Mouse (Mus musculus) ES-E14 (cell line): ENCODE results near the gene Hpca. TPM values are rescaled to one million over a fixed set of nuclear protein-coding genes. Genes with fewer than 3 reads are reported as not detected.

Source experiments
- DNase-seq: peaks from one replicate; pipeline ENCODE4 v3.0.0-alpha.2; 2013; ENCODE audit warnings: low read depth, low spot score
- H3K27ac ChIP-seq: 2 replicates; pipeline ENCODE4 v1.5.1; 2012; ENCODE audit warnings: low read depth, mild to moderate bottlenecking, low read length, moderate library complexity, mixed read lengths; ENCODE audit not compliant: poor library complexity, insufficient read depth, severe bottlenecking
- H3K36me3 ChIP-seq: 2 replicates; pipeline ENCODE4 v1.6.1; 2012; ENCODE audit warnings: mild to moderate bottlenecking, low read length, moderate library complexity, mixed read lengths; ENCODE audit not compliant: control insufficient read depth, poor library complexity, insufficient read depth, severe bottlenecking
- H3K4me1 ChIP-seq, 2 experiments: fragments of 150-350 bp in 1 of 2; sonication (generic) in 1 of 2; 2 replicates each; pipeline ENCODE4 v1.6.1; 2012; ENCODE audit warnings: low read length in 2 of 2, mild to moderate bottlenecking in 1 of 2, mixed read lengths in 1 of 2; ENCODE audit not compliant: control insufficient read depth in 2 of 2, insufficient read depth in 2 of 2, poor library complexity in 1 of 2
- H3K4me3 ChIP-seq, 2 experiments: fragments of 150-350 bp in 1 of 2; sonication (generic) in 1 of 2; 2 replicates each; pipeline ENCODE4 v1.5.1; 2012; ENCODE audit warnings: low read length in 2 of 2, low read depth in 1 of 2, mild to moderate bottlenecking in 1 of 2, mixed read lengths in 1 of 2; ENCODE audit not compliant: insufficient read depth in 1 of 2, poor library complexity in 1 of 2, severe bottlenecking in 1 of 2
- H3K9ac ChIP-seq: 2 replicates; pipeline ENCODE4 v1.6.1; 2012; ENCODE audit warnings: low read depth, mild to moderate bottlenecking, low read length, mixed read lengths; ENCODE audit not compliant: poor library complexity, insufficient read depth, severe bottlenecking
- H3K9me3 ChIP-seq: fragments of 150-350 bp; sonication (generic); 2 replicates; pipeline ENCODE4 v1.6.1; 2012; ENCODE audit warnings: low read depth, mild to moderate bottlenecking, low read length; ENCODE audit not compliant: control insufficient read depth, insufficient read depth
- CHD2 ChIP-seq: IDR thresholded peaks from 2 replicates; pipeline ENCODE4 v1.6.1; 2014; ENCODE audit warnings: mild to moderate bottlenecking, low read depth, low read length, inconsistent platforms
- HCFC1 ChIP-seq: IDR thresholded peaks from 2 replicates; pipeline ENCODE4 v1.6.1; 2012; ENCODE audit warnings: low read length, inconsistent platforms, borderline replicate concordance; ENCODE audit not compliant: insufficient read depth
- MAFK ChIP-seq: IDR thresholded peaks from 2 replicates; pipeline ENCODE4 v1.6.1; 2014; ENCODE audit warnings: mild to moderate bottlenecking, low read depth, low read length, inconsistent platforms; ENCODE audit not compliant: insufficient read depth
- ZC3H11A ChIP-seq: IDR thresholded peaks from 2 replicates; pipeline ENCODE4 v1.6.1; 2012; ENCODE audit warnings: low read depth, mild to moderate bottlenecking, inconsistent platforms, low read length, borderline replicate concordance
- ZNF384 ChIP-seq: IDR thresholded peaks from 2 replicates; pipeline ENCODE4 v1.6.1; 2012; ENCODE audit warnings: low read depth, low read length, inconsistent platforms
- in situ Hi-C, 2 experiments: fragments of 600-800 bp; cut with MboI; formaldehyde crosslinking; loops; one replicate each; pipeline ENCODE4 v1.15.1; 2025; ENCODE audit warnings: low sequenced_read_pairs in 2 of 2, inconsistent platforms in 1 of 2; ENCODE audit not compliant: unreplicated experiment in 2 of 2
- total RNA-seq: library from RNA; depleted of rRNA; stranded (reverse); fragments of 300-350 nt; gene quantifications from 2 replicates; pipeline ENCODE4 v1.2.3, GENCODE M21; 2012

Hpca gene
- total RNA-seq, 1 experiment, result 4.4 TPM

DNA sequence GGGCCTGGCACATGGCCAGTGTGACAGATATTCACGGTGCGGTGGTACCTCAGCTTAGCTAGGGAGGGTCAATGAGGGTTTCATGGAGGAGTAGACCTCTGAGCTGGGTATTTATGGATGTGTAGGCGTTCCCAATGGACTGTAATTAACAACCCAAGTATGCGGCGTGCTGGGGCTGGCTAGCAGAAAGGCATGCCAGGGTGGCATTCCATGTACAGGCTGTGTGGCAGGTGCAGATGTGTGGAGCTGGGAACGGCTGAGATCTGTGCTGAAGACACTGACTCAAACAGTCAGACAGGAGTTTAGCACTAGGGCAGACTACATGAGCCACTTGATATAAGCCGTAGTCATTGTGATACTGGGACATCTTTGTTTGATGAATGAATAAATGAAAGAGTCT, 13.2 kb downstream of the Hpca start:
- no peak for TF ChIP-seq HCFC1
- TF ChIP-seq ZC3H11A, result no peak
- TF ChIP-seq ZNF384, result no peak
- TF ChIP-seq CHD2, result no peak
- TF ChIP-seq MAFK, result no peak
- Histone ChIP-seq H3K27ac (no peak overlapping the region), H3K4me3 (no peak overlapping the region), H3K36me3 (no peaks in the 10 kb centered on the region), H3K9me3 (no peaks in the 10 kb centered on the region), H3K4me1 (peaks cover 2 to 19% of the 10 kb centered on the region in 2 experiments), H3K9ac (no peak overlapping the region)
- in situ Hi-C loops, result no loop called here
- no peak for DNase-seq

DNA sequence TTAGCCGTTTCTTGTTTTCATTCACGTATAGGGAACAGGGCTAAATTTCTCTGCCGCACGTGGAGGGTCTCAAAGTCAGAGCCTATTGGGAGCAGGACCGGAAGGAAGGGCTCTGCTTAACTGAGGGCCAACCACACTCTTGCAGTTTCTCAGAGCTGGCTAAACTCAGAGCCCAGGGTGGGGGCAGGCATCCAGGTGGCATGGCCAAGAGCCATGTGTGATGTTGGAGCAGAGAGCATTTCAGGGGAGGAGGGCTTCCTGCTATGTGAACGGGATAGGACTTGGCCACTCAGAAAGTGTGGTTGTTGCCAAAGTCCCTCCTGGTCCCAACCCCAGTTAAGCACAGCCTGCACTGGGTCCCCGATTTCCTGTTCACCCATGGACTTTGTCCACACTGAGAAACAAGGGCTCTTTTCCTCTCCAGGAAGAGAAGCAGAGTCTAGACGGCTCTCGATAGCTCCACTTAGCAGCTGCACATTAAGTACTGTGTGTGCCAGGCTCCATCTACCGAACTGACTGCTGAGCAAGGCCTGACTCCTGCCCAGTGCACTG, 14.4 kb downstream of the Hpca start:
- peaks cover 1 to 16% of the 10 kb centered on the region in 2 experiments; a peak in 3 of 4 replicates for H3K4me1 ChIP-seq
- no peaks in the 10 kb centered on the region for H3K9me3 ChIP-seq
- no peak overlapping the region for H3K4me3 ChIP-seq
- in situ Hi-C loops, result no loop called here
- no peak for DNase-seq
- no peak for TF ChIP-seq CHD2
- no peak for TF ChIP-seq MAFK
- TF ChIP-seq ZNF384, result no peak
- TF ChIP-seq ZC3H11A, result no peak
- no peak for TF ChIP-seq HCFC1
- H3K27ac ChIP-seq, result no peak overlapping the region; the same call in 1 of the 2 replicates
- H3K9ac ChIP-seq, result no peak overlapping the region
- no peaks in the 10 kb centered on the region for H3K36me3 ChIP-seq

DNA sequence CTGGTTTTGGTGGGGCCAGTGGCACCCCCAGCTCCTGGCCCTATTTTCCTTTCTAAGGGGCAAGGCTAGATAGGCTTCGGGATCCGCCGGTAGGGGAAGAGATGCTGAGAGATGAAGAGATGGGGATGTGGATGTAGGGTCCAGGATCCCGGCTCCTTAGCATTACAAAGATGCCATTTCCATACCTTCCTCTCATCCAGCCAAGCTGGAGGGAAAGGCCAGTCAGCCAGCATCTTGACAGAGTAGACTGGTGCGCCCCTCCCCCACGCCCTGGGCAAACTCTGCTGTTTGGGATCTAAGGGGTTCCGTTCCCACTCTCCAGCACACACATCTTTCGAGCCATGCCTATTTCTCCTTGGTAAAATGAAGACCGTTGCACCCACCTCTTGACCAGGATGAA, 15.8 kb downstream of the Hpca start:
- Histone ChIP-seq H3K36me3 (no peaks in the 10 kb centered on the region), H3K9ac (0 out of 2 replicates have a peak overlapping the region, but pooled peaks have one; percentile 54), H3K9me3 (no peaks in the 10 kb centered on the region), H3K4me3 (peak overlapping the region; percentile 50 to 63; a peak in 3 of 4 replicates), H3K27ac (no peak overlapping the region), H3K4me1 (peaks cover 1 to 17% of the 10 kb centered on the region in 2 experiments; a peak in 3 of 4 replicates)
- in situ Hi-C loops, result no loop called here
- no peak for DNase-seq
- TF ChIP-seq CHD2, result no peak
- TF ChIP-seq MAFK, result no peak
- TF ChIP-seq ZC3H11A, result no peak
- TF ChIP-seq ZNF384, result no peak
- no peak for TF ChIP-seq HCFC1

DNA sequence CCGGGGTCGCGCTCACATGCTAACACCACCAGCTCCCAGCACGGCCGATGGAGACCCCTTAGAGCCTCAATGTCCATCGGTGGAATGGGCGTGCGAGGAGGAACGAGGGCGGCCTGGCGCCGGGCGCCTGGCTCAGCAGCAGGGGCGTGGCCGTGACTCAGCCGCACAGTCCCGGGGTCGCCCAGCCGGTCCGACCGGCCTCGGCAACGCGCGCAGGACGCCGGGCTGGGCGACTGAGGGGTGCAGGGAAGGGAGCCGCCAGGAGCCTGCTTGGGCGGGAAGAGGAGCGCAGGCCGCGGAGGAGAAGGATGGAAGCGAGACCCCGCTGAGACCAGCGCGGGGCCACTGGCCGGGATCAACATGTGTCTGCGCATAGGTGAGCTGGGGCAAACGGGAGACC, 16.5 kb downstream of the Hpca start, which contains the start of gene Tmem54:
TSS of gene Tmem54 (plus strand) at position 193 of the 400 bp plus-strand sequence.
- Histone ChIP-seq H3K4me1 (peaks cover 1 to 17% of the 10 kb centered on the region in 2 experiments; a peak in 3 of 4 replicates), H3K4me3 (peak within 1 kb of the TSS; percentile 50 to 63), H3K27ac (no peak within 1 kb of the TSS), H3K36me3 (no peaks in the 10 kb centered on the region), H3K9me3 (no peaks in the 10 kb centered on the region), H3K9ac (peak within 1 kb of the TSS; percentile 54)
- no peak for DNase-seq
- TF ChIP-seq MAFK (peak; percentile 54; the same call in 1 of the 2 replicates), HCFC1 (no peak)
- in situ Hi-C loops, result no loop called here
